Mouse (Mus musculus): ENCODE results near the gene Ccna1.

Gene Ccna1

DNA sequence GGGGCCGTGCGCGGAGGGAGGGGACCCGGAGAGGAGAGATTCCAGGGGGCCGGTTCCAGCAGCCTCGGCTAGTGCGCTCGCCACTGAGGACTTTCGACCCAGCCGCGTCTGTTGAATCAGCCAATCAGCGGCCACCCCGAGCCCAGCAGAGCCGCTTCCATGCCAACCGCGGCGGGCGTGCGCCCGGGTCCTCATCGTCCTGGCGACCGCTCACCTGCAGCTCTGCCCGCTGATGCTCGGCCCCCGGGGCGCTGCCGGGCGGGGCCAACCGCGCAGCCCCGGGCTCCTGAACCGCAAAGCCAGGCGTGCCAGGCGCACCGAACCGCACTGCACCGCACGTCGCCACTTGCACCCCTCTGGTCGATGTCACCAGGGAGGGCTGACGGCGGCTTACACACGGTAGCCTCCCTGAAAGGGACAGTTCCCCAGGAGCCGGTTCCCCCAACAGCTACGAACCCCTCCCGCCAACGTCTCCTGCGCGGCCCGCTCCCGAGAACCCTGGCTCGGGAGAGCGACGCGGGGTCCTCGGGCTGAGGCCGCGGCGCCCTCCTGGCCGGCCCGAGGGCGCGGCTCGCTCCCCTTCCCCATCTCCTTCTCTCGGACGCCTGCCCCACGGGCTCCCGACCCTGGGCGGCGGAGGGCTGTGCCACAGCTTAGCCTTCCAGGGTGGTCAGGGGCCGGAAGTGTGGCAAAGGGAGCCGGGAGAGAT is at the start of gene Ccna1:
Gene Ccna1 (minus strand): TSS at position 464 of the 709 bp plus-strand sequence.
- peak; percentile 76 for DNase-seq (ENCODE audit: low spot score)

DNA sequence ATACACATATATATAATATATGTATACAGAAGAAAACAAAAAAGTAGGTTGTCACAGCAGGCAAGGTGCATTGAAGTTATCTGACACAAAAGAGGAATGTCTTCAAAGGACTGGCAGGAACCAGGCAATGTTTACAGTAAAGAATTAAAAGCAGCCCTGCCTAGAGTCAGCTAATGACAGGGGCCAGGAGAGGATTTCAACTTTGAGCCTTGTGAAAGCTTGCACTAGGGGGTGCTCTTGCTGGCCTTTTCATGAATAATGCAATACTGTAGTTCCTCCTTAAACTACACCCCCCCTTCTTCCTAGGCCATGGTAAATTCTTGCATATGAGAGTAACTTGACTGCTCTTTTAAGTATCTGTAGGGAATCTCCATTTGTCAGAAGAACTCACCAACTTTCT is 45.8 kb upstream of the Ccna1 start:
- DNase-seq (ENCODE audit: low spot score) = no peak

DNA sequence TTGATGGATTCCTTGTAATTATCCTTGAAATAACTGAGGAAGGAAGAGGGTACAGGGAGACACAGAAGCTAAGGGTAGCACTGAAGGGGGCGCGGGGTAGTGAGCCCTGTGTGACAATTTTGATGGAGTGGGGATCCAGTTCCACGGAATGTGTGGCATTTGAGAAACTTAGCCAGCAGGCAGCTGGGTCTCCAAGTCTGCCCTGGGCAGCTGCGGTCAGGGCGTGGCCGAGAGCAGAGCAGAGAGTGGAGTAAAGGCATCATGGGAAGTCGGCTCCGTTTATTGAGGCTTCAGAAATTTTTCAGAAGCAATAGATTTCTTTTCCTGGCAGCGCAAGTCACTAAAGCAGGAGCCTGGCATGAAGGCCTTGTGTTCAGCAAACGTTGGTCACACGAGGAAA is 43.7 kb upstream of the Ccna1 start:
- no peak for DNase-seq (ENCODE audit: low spot score)

DNA sequence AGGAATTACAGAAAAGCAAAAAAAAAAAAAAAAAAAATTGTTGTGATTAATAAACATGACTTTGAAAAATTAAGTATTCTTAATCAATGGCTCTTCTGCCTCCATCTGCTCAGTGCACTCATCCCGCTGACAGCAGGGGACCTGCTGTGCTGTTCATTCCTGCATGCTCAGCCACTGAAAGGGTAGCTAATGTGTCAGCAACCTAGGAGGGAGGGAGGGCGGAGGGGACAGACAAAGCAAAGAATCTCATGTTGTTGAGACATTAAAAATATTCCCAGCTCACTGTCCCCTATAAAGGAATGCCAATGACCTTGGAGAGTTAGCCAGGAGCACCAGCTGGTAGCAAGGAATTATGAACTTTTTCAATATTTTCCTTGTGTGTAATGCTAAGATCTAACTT is 42.7 kb upstream of the Ccna1 start:
- DNase-seq (ENCODE audit: low spot score) = no peak

DNA sequence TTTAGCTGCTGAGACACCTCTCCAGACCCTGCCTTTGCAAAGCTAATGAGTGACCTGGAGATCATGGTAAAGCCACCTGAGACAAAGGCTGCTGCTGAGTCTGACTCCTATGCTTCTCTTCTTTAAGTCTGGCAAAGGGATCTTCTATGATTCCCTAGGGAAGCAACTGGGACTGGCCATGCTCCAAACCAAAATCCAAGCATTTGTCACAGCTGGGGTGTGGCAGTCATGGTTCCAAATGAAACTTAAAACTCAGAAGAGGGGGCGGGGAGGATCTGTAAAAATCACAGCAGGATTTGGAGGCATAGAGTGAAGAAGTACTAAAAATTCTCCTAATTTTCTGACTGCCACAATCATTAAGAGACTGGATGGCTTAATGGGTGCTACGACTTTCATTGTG is 41.9 kb upstream of the Ccna1 start:
- no peak for DNase-seq (ENCODE audit: low spot score)

DNA sequence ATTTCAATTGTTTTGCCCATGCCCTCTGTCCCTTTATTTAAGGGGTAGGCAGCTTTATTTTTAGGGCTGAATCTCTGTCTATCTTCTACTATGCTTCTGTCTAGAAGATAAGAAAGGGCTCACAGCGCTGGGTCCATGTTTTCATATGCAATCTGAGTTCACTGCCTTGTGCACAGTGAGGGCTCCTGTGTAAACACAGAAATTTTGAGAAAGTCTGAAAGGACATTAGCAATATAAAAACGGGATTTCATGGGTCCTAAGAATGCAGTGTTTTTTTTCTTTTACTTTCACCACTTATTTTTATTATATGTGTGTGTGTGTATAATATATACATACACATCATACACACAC is 41.3 kb upstream of the Ccna1 start:
- DNase-seq (ENCODE audit: low spot score) = no peak

DNA sequence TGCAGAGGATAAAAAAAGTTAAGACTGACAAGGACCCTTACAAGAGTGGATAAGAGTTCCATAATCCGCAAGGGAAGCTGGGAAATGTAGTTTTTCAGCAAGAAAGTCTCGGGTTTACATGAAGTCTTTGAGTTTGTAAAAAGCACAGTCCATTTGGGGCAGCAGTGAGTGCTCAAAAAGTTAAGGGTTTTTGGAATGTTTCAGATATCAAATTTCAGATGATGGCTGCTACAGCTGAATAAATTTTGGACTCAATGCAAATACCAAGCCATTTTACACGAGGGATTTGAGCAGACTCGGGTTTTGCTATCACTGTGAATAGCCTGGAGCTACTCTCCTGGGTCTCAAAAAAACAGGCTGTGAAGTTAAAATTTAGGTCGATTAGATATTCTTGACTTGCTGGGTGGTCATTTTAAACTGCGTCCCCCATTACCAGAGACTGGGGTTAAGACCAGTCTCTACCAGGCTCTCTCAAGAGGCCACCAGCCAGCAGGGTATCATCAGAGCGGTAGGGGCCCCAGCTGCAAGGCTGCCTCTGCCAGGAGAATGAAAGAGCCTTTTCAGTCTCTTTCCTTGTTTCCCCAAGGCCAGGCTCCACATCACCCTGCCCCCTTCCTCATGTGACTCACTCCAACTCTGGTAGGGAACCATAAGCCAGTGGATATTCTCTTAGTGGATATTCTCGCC is 40.8 kb upstream of the Ccna1 start:
- DNase-seq (ENCODE audit: low spot score) = peak; percentile 29

DNA sequence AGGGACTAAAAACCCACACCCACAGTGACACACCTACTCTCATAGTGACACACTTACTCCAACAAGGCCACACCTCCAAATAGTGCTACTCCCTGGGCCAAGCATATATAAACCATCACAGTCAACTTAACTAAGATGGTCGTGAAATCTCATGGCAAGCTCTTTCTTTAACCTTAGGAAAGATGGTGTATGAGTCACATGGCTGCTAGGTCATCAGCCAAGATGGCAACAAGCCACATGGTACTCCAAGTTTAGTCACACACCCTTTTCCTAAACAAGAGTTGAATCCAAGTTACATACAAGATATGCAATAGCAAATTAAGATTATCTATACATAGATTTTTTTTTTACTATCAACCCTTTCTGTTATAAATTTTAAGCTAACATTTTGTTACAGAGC is 37.9 kb upstream of the Ccna1 start:
- no peak for DNase-seq (ENCODE audit: low spot score)

DNA sequence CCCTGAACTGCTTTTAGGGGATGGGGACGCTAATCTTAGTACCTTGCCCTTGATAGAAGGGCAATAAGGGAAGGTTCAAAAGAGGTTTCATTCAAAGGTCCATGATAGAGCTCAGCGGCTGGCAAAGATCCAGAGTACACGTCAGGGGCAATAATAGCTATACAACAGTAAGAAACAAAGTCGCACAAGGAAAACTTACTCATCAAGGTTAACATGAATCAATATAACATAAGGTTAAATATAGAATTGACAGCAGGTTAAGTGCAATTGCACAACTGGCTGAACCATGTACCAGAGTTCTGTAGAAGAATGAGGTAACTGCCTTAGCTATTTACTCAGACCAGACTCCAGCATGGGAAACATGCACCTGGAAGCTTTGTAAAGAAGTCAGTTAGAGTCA is 34.0 kb upstream of the Ccna1 start:
- no peak for DNase-seq (ENCODE audit: low spot score)

DNA sequence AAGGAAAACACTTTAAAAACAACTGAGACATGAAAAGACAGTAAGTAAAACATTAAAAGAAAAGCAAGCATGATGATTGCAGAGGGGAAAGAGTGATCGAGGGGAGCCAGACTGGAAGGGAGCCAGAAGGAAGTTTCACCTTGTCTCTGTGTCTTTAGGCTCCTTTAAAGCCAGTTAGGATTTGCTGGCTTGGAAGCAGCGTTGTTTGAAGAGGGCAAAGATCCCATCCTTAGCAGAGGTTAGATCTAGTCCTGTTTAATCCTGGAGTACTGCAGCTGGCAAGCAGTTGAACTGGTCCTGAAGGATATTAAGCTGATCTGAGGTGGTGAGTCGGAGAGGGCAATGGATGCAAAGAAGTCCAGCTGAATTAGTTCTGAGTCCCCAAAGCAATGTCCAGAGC is 33.5 kb upstream of the Ccna1 start:
- DNase-seq (ENCODE audit: low spot score) = no peak

DNA sequence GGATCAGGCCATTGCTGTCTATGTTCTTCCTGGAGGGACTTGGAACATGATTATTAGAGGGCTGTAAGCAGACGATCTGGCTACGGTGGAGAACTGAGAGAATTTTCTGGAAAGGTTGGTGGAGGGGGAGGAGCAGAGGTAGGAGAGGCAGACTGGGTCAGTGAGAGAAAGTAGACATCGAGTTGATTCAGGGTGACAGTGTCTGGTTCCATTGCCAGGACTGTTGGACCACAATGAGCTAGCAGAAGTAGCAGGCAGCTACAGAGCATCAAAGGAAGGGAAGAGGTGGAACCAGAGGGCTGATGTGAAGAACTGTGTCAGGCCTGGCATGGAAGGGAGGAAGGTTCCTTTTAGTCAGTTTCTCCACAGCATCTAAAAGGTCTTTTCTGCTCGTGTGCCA is 33.1 kb upstream of the Ccna1 start:
- no peak for DNase-seq (ENCODE audit: low spot score)

DNA sequence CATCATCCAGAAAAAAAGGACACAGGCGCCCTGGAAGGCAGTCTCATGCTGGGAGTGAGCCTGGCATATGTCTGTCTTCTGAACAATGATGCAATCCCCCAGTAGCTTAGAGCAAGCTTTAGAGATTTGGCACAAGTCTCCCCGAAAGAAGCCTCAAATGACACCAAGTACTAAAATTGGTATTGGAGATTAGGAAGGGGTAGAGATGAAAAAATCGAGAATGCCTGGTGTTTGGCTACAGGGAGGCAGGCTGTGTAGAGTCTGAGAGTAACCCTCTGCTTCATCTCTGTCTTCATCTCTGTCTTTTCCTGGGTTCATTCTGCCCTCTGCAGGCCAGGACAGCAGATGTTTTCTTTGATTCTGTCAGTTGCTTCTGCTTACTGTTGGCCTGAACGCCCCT is 32.1 kb upstream of the Ccna1 start:
- DNase-seq (ENCODE audit: low spot score) = no peak

DNA sequence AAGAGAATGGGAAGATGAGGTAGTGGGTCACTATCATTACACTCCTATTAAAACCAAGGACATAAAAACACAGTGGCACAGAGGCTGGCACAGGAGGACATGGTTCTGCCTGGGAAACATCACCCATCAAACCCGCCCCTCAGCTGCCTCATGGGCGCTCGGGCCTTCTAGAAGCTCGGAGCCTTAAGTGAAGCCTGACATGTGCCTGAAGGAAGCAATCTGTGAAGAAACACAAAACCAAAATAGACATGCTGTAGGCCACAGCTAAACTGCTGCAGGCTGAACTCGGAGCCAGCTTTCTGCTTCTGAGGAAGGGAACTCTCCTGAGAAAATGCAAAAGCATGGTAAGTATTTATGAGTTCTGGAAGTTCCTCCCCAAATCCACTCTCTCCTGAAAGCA is 31.6 kb upstream of the Ccna1 start:
- no peak for DNase-seq (ENCODE audit: low spot score)

DNA sequence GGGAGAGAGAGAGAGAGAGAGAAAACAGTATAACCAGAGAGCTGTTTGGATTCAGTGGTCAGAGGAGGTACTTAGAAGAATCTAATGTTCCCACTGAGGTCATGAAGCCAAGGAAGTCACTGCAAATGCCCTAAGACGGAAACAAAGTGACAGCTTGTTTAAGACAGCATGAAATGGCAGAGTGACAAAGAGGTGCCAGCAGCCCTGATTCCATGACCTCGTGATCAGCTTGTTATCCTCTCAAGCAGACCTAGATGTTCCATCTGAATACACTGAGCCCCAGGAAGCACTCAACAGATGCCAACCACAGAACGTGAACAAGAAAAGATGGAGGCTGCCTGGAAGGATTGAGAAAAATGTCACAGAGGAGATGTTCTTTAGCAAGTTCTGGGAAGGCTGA is 30.4 kb upstream of the Ccna1 start:
- DNase-seq (ENCODE audit: low spot score) = peak; percentile 31

DNA sequence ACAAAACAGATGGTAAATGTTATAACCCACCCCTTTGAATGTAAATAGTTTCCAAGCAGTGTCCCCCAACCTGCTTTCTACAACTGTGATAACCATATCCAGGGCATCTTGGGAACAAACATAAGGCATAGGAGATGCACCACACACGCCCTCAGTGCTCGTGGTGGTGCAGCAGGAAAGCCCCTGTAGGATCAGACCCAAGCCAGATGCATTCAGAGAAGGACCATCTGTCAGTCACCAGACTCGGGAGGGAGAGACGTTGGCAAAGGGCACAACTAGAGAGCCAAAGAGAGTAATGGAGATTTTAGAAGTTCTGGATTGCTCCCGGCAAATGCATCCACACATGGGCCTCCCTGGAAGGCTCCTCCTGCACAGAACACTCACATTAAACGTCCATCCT is 29.5 kb upstream of the Ccna1 start:
- DNase-seq (ENCODE audit: low spot score) = no peak

DNA sequence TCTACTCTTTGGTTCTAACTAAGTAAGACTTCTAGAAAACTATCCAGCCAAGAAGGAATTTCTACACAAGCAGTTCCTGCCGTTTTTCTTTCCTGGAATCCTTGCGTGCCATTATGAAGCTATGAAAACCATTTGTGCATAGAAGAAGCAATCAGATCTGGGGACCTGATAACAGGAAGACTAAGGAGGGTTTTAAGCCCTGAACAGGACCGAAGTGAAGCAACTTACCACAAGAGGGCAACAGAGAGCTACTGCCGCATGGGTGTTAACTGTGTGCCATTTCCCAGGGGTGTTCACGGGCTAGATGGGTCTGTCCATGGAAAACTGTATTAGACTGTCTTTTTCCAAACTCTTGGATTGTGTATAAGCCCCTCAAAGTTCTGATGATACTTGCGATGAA is 24.8 kb upstream of the Ccna1 start:
- peak; percentile 38 for DNase-seq (ENCODE audit: low spot score)

DNA sequence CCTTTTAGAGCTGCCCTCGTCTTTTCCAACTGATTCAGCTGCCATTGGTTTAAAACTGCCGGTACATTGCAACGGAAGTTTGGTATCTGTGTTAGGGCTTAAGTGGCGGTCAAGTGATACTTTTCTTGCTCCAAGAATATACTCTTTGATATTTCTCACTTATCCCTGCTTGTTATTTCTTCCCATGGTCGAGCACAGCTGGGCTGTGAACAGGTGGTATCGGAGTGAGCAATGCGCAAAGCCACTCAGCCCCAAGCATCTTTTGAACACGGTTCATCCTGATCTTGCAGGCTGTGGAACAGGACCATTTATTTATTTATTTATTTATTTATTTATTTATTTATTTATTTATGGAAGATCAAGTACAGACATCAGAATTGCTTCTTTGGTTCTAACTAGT is 24.3 kb upstream of the Ccna1 start:
- DNase-seq (ENCODE audit: low spot score) = no peak

DNA sequence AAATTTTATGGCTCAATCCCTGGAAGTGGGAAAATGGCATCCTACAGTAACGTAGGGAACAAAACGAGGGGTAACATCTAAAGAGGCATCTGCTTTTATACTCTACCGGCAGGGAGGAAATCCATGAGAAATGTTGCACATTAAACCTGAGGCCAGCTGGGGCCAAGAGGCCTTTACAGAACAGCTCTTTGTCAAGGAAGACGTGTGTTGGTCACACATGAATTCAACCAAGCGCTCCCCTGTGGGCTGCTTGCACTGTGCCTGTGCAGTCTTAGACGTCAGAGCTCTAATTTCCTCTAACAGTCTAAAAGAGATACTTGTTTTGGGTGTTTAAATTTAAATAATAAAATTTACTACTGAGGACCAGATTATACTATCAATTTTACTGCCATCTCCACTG is 22.9 kb upstream of the Ccna1 start:
- DNase-seq (ENCODE audit: low spot score) = no peak

DNA sequence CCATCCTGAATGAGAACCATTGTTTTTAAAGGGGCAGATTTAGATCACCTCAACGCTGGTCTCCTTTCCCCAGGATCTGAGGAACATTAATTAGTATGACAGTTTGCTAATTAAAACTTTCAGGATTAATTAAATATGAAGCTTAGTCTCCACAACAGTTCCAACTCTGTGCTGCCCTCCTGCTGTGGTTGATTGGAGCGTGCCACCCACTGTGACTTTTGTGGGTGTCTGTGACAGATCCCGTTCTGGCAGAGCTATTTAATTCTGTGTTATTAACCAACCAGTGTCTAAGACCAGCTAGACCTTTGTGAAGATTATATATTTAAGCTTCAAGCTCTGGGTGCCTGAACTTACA is 20.0 kb upstream of the Ccna1 start:
- DNase-seq (ENCODE audit: low spot score) = no peak

DNA sequence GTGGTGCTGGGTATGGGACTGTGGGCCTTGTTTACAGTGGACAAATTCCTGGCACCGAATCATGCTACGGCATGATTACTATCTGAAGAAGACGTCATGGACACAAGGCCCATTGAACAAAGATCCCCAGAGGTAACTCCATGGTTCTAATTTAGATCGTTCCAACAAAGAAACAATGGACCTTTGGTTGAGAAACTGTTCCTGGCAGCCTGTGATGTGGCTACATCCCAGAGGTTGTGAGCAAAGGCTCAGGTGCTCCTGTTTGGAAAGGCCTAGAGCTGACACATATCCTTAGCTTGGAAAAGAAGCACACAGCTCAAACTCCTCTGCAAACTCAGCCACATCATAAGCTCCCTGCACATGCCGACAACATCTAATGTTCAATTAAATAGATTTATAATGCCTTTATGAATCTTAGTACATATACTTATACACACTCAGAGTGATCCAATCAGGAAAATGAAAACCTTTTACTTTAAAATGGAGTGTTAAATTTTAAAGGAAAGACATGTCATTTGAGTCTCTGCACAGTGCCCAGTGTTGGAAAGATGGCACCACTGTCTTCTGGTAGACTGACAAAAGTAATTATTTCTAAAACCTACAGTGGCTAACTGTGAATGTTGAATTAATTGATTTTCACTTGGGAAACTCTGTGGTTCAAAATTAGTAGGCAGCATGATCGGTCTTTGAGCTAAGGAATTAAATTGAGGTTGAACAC is 19.4 kb upstream of the Ccna1 start:
- no peak for DNase-seq (ENCODE audit: low spot score)

DNA sequence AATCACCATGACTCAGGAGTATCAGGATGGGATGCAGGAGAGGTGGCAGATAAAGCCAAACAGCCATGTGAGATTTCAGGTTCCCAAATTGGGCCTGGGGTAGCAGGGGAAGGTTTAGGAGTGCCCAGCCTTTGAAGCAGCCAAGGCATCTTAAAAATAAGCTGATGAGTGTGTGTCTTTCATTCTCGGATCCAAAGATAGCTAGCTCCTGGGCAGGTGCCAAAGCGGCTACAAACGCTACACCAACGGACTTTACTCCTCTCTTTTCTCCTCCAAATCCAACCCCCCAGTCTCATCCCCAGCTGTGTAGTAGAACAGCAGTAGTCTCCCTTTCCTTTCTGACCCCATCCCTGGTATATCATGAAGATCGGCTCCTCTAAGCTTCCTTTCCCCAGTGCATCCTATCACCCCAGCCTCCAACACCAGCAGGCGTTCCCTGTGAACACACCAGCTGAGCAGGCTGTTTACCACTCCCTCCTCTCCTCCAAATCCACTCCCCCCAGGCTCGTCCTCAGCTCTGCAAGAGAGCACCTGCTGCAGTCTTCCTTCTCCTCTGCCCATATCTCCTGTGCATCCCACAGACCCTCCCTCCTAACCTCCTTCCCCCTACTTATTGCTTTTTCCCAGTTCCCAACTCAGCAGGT is 12.6 kb upstream of the Ccna1 start:
- no peak for DNase-seq (ENCODE audit: low spot score)

DNA sequence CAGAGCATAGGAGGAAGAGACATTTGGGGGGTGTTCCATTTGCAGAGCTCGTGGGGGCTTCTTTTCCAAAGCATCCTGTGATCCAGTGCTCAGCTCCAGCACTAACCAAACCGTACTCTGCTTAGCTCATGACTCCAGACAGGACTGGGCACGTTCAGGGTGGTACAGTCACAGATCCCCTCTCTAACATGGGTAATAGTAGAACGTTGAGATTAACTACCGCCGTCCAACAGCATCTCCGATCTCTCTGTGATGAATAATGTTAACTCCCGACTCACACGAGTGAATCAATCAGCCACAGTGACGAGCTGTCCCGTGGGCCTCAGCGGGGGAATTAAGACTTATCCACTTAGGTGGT is 11.3 kb upstream of the Ccna1 start:
- DNase-seq (ENCODE audit: low spot score) = no peak

All from testis, postnatal 14 days (tissue).